Mouse (Mus musculus) erythroblast, embryonic 14.5 days (primary cell): ENCODE data around the gene Elk4. TPM values are rescaled to one million over a fixed set of nuclear protein-coding genes. Genes with fewer than 3 reads are reported as not detected.

Experiments
- H3K27me3 ChIP-seq: 2 replicates; pipeline ENCODE4 v1.6.1; 2012; ENCODE audit warnings: inconsistent platforms; ENCODE audit not compliant: control insufficient read depth
- H3K36me3 ChIP-seq: 2 replicates; pipeline ENCODE4 v1.6.1; 2012; ENCODE audit warnings: mild to moderate bottlenecking, inconsistent platforms; ENCODE audit not compliant: control insufficient read depth
- H3K4me1 ChIP-seq: 2 replicates; pipeline ENCODE4 v1.6.1; 2012; ENCODE audit warnings: inconsistent platforms; ENCODE audit not compliant: control insufficient read depth
- H3K4me3 ChIP-seq: replicated peaks from 2 replicates; pipeline ENCODE3; 2012; ENCODE audit warnings: moderate library complexity, mild to moderate bottlenecking, inconsistent platforms
- H3K9me3 ChIP-seq: 2 replicates; pipeline ENCODE4 v1.6.1; 2012; ENCODE audit warnings: low read length, inconsistent platforms, mixed read lengths; ENCODE audit not compliant: control insufficient read depth
- GATA1 ChIP-seq: IDR thresholded peaks from 2 replicates; pipeline ENCODE4 v1.6.1; 2012; ENCODE audit warnings: low read length, inconsistent platforms, mixed read lengths
- TAL1 ChIP-seq: IDR thresholded peaks from 3 replicates; pipeline ENCODE4 v1.6.1; 2012; ENCODE audit warnings: low read length, inconsistent platforms, mixed read lengths
- polyA plus RNA-seq: library from polyadenylated mRNA; stranded (reverse); fragments of >175 nt; gene quantifications from 2 replicates; pipeline ENCODE4 v1.2.3, GENCODE M21; 2012

The Elk4 gene
- polyA plus RNA-seq, 1 experiment = 0.38 TPM

- TF ChIP-seq TAL1 (no peak), GATA1 (no peak)
Observed at GRCm38 (mm10) chr1:132054387-132054786, 47.0 kb downstream of the Elk4 start.

GRCm38 (mm10) chr1:132055054-132055664 lies 47.8 kb downstream of the Elk4 start:
- Histone ChIP-seq H3K4me1 (no peaks in the 10 kb centered on the region), H3K36me3 (no peaks in the 10 kb centered on the region), H3K9me3 (no peaks in the 10 kb centered on the region), H3K27me3 (no peaks in the 10 kb centered on the region), H3K4me3 (no peak overlapping the region)
- no peak for TF ChIP-seq TAL1
- TF ChIP-seq GATA1 = no peak

More at GRCm38 (mm10) chr1:132054387-132054786, 47.0 kb downstream of the Elk4 start:
- Histone ChIP-seq H3K27me3 (no peaks in the 10 kb centered on the region), H3K9me3 (no peaks in the 10 kb centered on the region), H3K4me1 (no peaks in the 10 kb centered on the region), H3K36me3 (no peaks in the 10 kb centered on the region), H3K4me3 (no peak overlapping the region)

DNA sequence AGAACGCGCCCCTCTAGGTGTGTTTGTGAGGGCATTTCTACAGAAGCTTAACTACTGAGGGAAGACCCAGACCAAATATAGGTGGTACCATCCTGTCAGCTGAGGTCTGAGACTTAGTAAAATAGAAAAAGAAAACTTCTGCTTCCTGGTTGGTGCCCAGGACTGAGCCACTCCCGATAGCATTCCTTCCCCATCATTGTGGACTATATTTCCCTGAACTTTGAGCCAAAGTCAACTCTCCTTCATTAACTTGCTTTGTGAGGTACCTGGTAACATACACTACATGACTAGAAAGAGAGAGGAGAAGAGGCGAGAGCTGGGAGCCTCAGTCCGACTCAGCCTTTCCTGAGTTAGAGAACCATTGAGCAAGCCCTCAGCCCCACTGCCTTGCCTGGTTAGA lies 51.2 kb downstream of the Elk4 start:
- no peak for TF ChIP-seq GATA1
- no peak for TF ChIP-seq TAL1
- Histone ChIP-seq H3K4me1 (no peaks in the 10 kb centered on the region), H3K27me3 (peaks cover 3% of the 10 kb centered on the region; the same call in 1 of the 2 replicates), H3K9me3 (no peaks in the 10 kb centered on the region), H3K4me3 (no peak overlapping the region), H3K36me3 (no peaks in the 10 kb centered on the region)

- no peaks in the 10 kb centered on the region for H3K9me3 ChIP-seq
- no peaks in the 10 kb centered on the region for H3K4me1 ChIP-seq
- no peak for TF ChIP-seq TAL1
- TF ChIP-seq GATA1 = no peak
- H3K4me3 ChIP-seq = no peak overlapping the region
- peaks cover 8% of the 10 kb centered on the region for H3K27me3 ChIP-seq
- H3K36me3 ChIP-seq = no peaks in the 10 kb centered on the region
Observed at GRCm38 (mm10) chr1:132060036-132060769, 52.8 kb downstream of the Elk4 start.

DNA sequence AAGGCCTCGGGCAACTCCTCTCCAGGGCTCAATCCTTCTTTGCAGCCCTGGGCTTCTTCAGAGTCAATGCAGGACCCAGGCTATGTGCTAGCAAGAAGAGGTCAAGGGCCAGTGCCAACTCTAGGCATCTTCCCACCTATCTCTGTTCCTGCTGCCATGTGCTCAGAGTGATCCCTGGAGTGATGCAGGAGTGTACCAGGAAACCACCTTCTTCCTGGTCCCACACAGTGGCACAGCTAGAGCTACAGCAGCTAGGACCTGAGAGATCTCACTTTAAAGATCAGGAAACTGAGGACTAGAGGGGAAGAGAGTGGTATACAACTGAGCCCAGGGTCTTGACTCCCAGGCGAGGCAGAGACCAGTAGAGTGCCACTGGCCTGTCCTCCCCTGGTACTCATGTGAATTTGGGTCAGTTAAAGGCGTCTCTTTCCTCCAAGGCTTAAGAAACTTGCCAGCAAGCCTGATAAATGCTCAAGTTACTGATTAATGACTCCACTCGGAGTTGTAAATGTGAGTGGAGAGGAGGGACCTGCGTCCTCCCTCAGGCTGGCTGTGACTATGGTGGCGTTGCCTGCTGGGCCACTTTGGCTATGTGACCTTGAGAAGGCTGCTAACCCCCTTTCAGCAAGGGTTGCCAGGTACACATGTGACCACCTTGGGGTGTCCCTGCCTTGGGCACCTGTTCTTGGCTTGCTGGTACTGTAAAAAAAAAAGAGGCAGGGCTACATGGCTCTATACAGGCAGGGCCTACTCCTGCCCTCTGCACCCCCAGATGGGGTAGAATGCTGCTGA lies 54.5 kb downstream of the Elk4 start:
- TF ChIP-seq TAL1 = no peak
- no peak for TF ChIP-seq GATA1
- Histone ChIP-seq H3K4me3 (no peak overlapping the region), H3K27me3 (peaks cover 26% of the 10 kb centered on the region), H3K9me3 (no peaks in the 10 kb centered on the region), H3K4me1 (no peaks in the 10 kb centered on the region), H3K36me3 (no peaks in the 10 kb centered on the region)

- Histone ChIP-seq H3K4me1 (peaks cover 4% of the 10 kb centered on the region), H3K4me3 (no peak overlapping the region), H3K36me3 (no peaks in the 10 kb centered on the region), H3K27me3 (peaks cover 37% of the 10 kb centered on the region), H3K9me3 (no peaks in the 10 kb centered on the region)
- TF ChIP-seq GATA1 (no peak), TAL1 (no peak)
Observed at GRCm38 (mm10) chr1:132063096-132063495, 55.7 kb downstream of the Elk4 start.

GRCm38 (mm10) chr1:132065001-132065400 lies 57.6 kb downstream of the Elk4 start:
- peaks cover 55% of the 10 kb centered on the region for H3K27me3 ChIP-seq
- H3K4me3 ChIP-seq = no peak overlapping the region
- H3K4me1 ChIP-seq = peaks cover 4% of the 10 kb centered on the region
- no peaks in the 10 kb centered on the region for H3K9me3 ChIP-seq
- TF ChIP-seq GATA1 (no peak), TAL1 (no peak)
- H3K36me3 ChIP-seq = no peaks in the 10 kb centered on the region

GRCm38 (mm10) chr1:132065475-132066172 lies 58.2 kb downstream of the Elk4 start:
- H3K27me3 ChIP-seq = peaks cover 60% of the 10 kb centered on the region
- H3K9me3 ChIP-seq = no peaks in the 10 kb centered on the region
- no peak for TF ChIP-seq TAL1
- no peak for TF ChIP-seq GATA1
- no peaks in the 10 kb centered on the region for H3K36me3 ChIP-seq
- peaks cover 4% of the 10 kb centered on the region for H3K4me1 ChIP-seq
- H3K4me3 ChIP-seq = no peak overlapping the region
